Mouse (Mus musculus): ENCODE measurements around the gene Dab1.

Dab1 gene

GRCm38 (mm10) chr4:104596936-104597335 lies 977.8 kb downstream of the Dab1 start:
- no peak for DNase-seq (ENCODE audit: low spot score in 2 of 2)

DNA sequence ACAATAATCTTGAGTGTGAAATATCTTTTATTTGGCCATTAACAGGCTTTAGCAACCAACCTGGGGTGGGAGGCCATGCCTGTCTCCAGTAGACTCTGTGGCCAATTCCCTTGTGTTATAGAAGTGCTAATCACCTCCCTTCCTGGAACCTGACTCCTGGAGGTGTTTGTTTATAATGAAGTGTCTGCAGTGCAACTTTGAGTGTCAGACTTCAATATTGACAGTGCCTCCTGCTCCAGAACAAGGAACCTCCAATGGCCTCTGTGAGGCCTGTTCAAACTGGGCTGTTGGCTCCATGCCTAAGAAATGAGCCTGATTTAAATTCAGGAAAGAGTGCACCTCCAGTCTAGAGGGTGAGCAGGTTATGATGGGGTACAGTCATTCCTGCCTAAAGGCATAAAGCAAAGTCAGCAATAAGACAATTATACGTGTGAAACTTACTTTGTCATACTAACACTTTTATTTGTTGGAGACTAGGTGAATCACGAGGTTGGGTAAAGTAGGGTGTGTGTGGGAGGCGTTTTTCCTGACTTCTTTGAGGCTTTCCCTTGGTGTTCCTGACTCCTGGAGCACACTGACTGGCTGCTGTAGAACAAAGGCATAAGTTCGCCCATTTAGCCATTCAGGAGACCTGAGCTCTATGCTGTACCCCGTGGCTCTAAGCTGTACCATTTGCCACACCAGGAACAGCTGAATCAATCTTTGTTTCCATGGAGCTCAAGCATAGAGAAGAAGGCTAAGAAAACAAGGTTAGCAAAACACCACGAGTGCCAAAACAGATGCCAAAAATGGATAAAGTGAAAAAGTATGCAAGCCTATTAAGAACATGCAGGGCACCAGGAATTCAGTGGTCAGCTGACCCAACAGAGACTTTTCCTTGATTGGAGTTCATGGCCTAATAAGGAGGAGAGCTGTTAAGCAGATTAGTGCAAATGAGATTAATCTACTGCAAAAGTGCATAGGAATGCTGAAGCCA lies 978.6 kb downstream of the Dab1 start:
- DNase-seq (ENCODE audit: low spot score in 2 of 2), result no peak

- no peak for DNase-seq (ENCODE audit: low spot score in 2 of 2)
Measured at GRCm38 (mm10) chr4:104602804-104603203, 983.6 kb downstream of the Dab1 start.

- no peak for DNase-seq (ENCODE audit: low spot score in 2 of 2)
Measured at GRCm38 (mm10) chr4:104604298-104604697, 985.1 kb downstream of the Dab1 start.

- DNase-seq (ENCODE audit: low spot score in 2 of 2), result no peak
Measured at GRCm38 (mm10) chr4:104606881-104607280, 987.7 kb downstream of the Dab1 start.

DNA sequence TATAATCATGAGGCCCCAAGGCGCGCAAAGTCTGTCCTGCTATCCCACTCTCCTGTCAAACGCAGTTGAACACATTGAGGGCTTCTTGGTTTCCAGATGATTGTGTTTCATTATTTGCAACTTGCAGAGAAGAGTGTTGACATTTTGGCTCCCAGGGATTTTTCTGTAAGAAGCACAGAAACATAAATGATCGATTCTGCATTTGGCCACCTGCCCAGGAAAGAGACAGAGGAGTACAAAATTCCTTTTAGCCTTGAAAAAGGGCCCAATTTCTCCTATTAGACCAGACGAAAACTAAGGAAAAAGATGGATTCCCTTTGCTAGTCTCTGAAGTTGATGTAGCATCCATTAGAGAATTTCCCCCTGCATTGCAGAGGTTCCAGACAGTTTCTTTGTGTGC lies 988.5 kb downstream of the Dab1 start:
- DNase-seq (ENCODE audit: low spot score in 2 of 2), result no peak

DNA sequence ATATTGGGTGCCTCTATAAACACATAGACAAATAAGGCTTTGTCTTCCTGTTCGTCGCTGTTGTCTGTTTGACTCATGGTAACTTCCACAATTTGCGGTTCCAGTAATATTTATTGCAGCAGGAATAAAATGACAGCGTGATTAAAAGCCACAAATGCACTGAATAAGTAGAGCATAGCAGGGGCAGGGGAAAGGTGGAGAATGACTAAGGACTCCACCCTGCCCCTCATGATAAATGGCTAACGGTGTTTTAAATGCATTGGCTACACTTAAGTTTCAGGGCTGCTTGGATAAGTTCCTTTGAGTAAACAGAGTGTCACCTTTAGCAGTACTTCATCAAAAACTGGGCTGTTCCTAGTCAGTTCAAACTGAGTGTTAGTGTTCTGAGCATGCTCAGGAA lies 1000.3 kb downstream of the Dab1 start:
- no peak for DNase-seq (ENCODE audit: low spot score in 2 of 2)

- DNase-seq (ENCODE audit: low spot score in 2 of 2), result no peak
Measured at GRCm38 (mm10) chr4:104625316-104625715, 1006.2 kb downstream of the Dab1 start.

GRCm38 (mm10) chr4:104628708-104629107 lies 1009.5 kb downstream of the Dab1 start:
- no peak for DNase-seq (ENCODE audit: low spot score in 2 of 2)

- DNase-seq (ENCODE audit: low spot score in 2 of 2), result no peak
Measured at GRCm38 (mm10) chr4:104637016-104637415, 1017.9 kb downstream of the Dab1 start.

DNA sequence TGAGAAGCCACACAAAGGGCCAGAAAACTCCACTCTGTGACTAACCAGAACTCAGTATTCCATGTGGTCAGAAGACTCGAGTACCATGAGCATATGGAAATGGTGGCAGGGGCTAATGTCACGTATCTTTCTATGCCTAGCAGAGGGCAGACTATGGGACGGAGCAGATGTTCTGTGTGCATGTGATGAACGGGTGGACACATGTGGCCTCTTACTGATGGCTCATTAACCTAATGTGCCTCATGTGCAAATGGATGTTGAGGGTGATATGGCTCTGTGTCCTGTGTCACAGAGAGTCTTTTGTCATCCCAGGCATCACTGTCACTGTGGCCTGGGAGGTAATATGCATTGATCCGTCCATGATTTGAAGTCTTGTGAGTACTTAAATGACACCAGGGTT lies 1021.5 kb downstream of the Dab1 start:
- no peak for DNase-seq (ENCODE audit: low spot score in 2 of 2)

DNA sequence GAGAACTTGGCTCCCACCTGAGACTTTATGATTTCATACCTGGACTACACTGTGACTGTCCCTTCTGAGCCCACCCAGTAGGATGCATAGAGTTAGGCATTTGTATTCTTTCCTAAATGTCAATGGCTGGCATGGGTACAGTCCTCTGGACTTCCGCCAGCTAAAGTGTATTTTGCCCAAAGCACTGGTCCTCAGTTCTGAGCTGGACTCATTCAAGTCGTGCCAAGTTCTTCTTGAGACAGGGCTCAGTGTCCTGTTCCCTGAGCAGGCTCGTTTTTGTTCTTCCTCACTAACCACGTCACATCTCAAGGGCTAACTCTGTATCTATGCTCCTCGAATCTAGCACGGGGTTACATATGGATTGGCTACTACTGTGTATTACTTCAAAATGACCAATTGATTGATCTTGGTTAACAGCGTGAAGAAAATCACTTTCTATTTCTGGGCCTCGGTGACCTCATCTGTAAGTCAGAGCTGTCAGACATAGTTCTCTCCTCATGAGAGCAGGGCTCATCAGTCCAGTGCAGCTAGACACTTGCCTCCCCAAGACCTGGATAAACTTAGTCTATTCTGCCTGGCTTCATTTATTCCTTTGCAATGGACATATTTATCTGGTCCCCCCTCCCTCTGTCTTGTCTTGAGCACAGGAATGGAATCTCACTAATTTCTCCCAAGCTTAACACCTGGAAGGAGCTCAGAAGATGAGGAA lies 1023.8 kb downstream of the Dab1 start:
- no peak for DNase-seq (ENCODE audit: low spot score in 2 of 2)

DNA sequence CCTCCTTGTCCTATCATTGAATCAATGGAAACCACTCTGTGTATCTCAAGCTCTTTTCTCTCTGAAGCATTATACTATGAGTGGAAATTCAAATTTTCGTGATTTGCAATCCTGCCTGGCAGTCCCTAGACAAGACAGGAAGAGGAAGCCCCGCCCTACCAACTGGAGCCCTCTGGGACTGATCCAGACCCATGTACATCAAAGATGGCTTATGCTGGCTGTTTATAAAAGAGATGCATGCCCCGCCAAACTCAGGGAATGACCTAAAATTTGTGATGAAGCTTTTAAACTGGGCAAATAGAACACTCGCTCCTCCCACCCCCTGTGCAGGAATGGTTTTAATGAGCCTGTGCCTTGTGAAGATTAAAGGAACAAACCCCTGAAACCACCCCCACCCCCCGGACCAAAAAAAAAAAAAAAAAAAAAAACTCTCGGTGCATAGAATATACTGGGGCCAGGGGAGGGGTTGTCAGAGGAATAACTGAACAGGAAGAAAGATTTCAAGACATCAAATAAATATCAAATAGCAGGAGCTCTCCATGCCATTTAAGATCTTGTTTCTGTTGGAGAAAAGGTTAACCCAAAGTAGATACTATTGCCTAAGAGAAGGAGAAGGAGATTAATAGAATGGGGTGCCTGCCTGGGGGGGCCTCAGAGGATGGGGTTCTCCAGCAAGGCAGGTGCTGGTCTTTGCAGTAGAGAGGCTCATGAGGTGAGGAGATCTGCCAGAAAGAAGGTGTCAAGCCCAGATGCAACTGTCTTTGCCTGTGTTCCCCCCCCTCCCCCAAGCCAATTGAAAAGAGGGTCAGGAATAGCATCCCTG lies 1024.6 kb downstream of the Dab1 start:
- no peak for DNase-seq (ENCODE audit: low spot score in 2 of 2)

DNA sequence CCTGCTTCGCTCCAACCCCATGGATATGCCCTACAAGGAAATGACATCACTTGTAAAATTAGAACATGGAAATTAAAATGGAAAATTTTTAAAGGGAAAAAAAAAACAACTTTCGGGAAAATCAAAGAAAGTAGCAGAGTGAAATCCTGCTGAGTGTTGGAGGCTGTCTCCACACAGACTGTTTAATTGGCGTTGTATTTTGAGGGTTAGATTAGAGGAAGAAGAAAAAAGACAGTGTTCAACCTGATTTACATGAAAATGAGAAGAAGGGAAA lies 1025.1 kb downstream of the Dab1 start:
- DNase-seq (ENCODE audit: low spot score in 2 of 2), result no peak

DNA sequence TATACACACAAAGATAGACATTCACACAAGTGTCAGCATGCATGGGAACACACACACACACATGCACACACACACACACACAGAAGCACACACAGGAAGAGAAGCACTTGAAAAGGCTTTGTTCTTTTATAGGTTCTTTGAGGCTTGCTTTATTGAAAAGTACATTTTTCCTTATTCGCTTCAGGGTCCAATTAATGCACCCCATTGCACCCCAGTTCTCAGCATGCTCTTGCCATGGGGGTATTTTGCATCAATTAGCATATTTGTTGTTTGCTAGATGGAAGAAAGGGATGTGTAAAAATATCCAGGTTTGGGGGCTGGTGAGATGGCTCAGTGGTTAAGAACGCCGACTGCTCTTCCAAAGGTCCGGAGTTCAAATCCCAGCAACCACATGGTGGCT lies 1025.7 kb downstream of the Dab1 start:
- no peak for DNase-seq (ENCODE audit: low spot score in 2 of 2)

DNA sequence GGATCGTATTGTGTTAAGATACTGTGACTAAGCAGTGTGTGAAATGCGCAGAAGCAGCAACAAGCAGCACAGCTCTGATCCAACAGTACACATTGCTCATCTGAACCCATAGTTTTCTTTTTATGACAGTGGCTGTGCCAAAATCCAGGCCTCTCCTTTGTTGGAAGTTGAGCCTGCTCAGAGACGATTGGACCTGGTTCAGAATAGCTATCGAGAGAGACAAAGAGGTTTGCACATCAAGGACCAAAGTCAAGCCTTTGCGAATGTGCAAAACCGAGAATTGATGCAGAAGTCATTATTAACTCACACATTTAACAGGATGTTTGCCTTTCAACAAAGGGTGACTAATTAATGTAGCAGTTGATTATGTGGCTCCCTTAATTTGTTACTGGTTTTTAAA lies 1032.6 kb downstream of the Dab1 start:
- no peak for DNase-seq (ENCODE audit: low spot score in 2 of 2)

- DNase-seq (ENCODE audit: low spot score in 2 of 2), result no peak
Measured at GRCm38 (mm10) chr4:104656728-104657127, 1037.6 kb downstream of the Dab1 start.

GRCm38 (mm10) chr4:104662841-104663614 lies 1043.9 kb downstream of the Dab1 start:
- no peak for DNase-seq (ENCODE audit: low spot score in 2 of 2)

DNA sequence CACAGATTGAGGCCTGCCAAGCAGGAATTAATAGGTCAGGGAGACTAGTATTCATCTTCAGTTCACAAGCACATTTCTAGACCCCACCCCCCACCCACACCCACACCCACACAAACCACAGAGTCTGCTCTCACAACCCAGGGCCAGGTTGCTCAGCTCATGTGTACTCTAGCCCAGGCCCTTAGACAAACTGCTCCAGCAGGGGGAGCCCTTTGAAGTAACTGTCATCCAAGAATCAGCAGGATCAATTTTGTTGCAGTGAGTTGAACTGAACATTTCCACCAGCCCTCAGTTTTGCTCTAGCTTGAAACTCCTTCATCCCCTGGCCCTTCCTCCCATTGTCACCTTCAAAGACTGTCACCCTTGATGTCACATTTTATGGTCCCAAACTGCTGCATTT lies 1046.4 kb downstream of the Dab1 start:
- DNase-seq (ENCODE audit: low spot score in 2 of 2), result no peak

- no peak for DNase-seq (ENCODE audit: low spot score in 2 of 2)
Measured at GRCm38 (mm10) chr4:104666831-104667551, 1047.8 kb downstream of the Dab1 start.

DNA sequence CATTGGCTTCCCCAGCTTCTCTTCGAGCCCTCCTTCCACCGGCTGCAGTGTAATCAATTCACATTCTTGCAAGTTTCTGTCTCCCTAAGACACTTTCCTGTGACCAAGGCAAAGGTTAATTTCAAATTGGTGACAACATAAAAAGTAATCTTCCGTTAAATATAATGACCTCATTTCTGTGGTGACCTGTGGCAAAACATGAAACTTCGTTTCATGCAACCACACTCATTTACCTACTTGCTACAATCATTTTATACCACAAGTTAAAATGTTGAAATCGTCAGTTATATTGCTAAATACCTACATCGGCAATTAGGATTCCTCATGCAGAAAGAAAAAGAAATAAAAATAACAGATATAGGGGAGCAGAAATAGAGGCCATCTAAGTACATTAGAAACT lies 1048.9 kb downstream of the Dab1 start:
- no peak for DNase-seq (ENCODE audit: low spot score in 2 of 2)
